Mouse (Mus musculus): Measurements from ENCODE around the gene Zfp654.
"Not testable (repeated sequence)": the region's sequence is repeated elsewhere in the genome, so short reads cannot be mapped to it uniquely, and the experiment has no call there.

Zfp654 gene

GRCm38 (mm10) chr16:64851563-64852362 is at the start of gene Zfp654, which contains the start of gene Cggbp1:
Gene Zfp654 (minus strand): TSS chr16:64851652.
Gene Cggbp1 (plus strand): TSS chr16:64851996.
- DNase-seq (ENCODE audit: low spot score): peak; percentile 100

- DNase-seq (ENCODE audit: low spot score): no peak
These were observed 47.6 kb upstream of the Zfp654 start for GRCm38 (mm10) chr16:64899084-64899483.

- no peak for DNase-seq (ENCODE audit: low spot score)
These were observed 38.0 kb upstream of the Zfp654 start for GRCm38 (mm10) chr16:64889496-64889895.

GRCm38 (mm10) chr16:64885547-64885946 is 34.1 kb upstream of the Zfp654 start:
- no peak for DNase-seq (ENCODE audit: low spot score)

- no peak for DNase-seq (ENCODE audit: low spot score)
These were observed 33.7 kb upstream of the Zfp654 start for GRCm38 (mm10) chr16:64885142-64885541.

- no peak for DNase-seq (ENCODE audit: low spot score)
These were observed 33.0 kb upstream of the Zfp654 start for GRCm38 (mm10) chr16:64884420-64884838.

- no peak for DNase-seq (ENCODE audit: low spot score)
These were observed 32.4 kb upstream of the Zfp654 start for GRCm38 (mm10) chr16:64883896-64884295.

- DNase-seq (ENCODE audit: low spot score): no peak
These were observed 30.0 kb upstream of the Zfp654 start for GRCm38 (mm10) chr16:64881442-64881841.

GRCm38 (mm10) chr16:64880986-64881385 is 29.5 kb upstream of the Zfp654 start:
- DNase-seq (ENCODE audit: low spot score): no peak

- DNase-seq (ENCODE audit: low spot score): no peak
These were observed 28.3 kb upstream of the Zfp654 start for GRCm38 (mm10) chr16:64879735-64880134.

GRCm38 (mm10) chr16:64878611-64879132 is 27.2 kb upstream of the Zfp654 start:
- DNase-seq (ENCODE audit: low spot score): no peak

GRCm38 (mm10) chr16:64877314-64877713 is 25.9 kb upstream of the Zfp654 start:
- DNase-seq (ENCODE audit: low spot score): no peak

- DNase-seq (ENCODE audit: low spot score): no peak
These were observed 25.3 kb upstream of the Zfp654 start for GRCm38 (mm10) chr16:64876631-64877265.

- DNase-seq (ENCODE audit: low spot score): no peak
These were observed 24.4 kb upstream of the Zfp654 start for GRCm38 (mm10) chr16:64875822-64876221.

GRCm38 (mm10) chr16:64875384-64875783 is 23.9 kb upstream of the Zfp654 start:
- no peak for DNase-seq (ENCODE audit: low spot score)

- peak; percentile 12 for DNase-seq (ENCODE audit: low spot score)
These were observed 22.2 kb upstream of the Zfp654 start for GRCm38 (mm10) chr16:64873416-64874305.

GRCm38 (mm10) chr16:64872841-64873240 is 21.4 kb upstream of the Zfp654 start:
- DNase-seq (ENCODE audit: low spot score): no peak

- no peak for DNase-seq (ENCODE audit: low spot score)
These were observed 20.8 kb upstream of the Zfp654 start for GRCm38 (mm10) chr16:64872296-64872695.

- DNase-seq (ENCODE audit: low spot score): no peak
These were observed 18.2 kb upstream of the Zfp654 start for GRCm38 (mm10) chr16:64869621-64870020.

GRCm38 (mm10) chr16:64868613-64869012 is 17.2 kb upstream of the Zfp654 start:
- no peak for DNase-seq (ENCODE audit: low spot score)

GRCm38 (mm10) chr16:64865841-64866240 is 14.4 kb upstream of the Zfp654 start:
- not testable (repeated sequence) for DNase-seq (ENCODE audit: low spot score)

- no peak for DNase-seq (ENCODE audit: low spot score)
These were observed 5.5 kb upstream of the Zfp654 start for GRCm38 (mm10) chr16:64856946-64857345.

All from left cerebral cortex, adult 11 months (tissue).